Mouse (Mus musculus) liver, adult 2 months (tissue): ENCODE measurements at regions not wholly inside any gene's neighbourhood (a gene's known extent, or its start where the extent isn't known, plus 50 kb on each side); places are given as distances from the start of the nearest gene placed in this dataset.

Experiments used
- CTCF ChIP-seq: fragments of 200-500 bp; IDR thresholded peaks from 2 replicates; pipeline ENCODE4 v1.5.1; 2011; ENCODE audit warnings: low read depth, low read length, control low read depth
- POLR2A ChIP-seq: fragments of 200-500 bp; IDR thresholded peaks from 2 replicates; pipeline ENCODE4 v1.6.1; 2011; ENCODE audit warnings: low read length, control low read depth; ENCODE audit not compliant: insufficient read depth; ENCODE audit errors: extremely low read depth

- TF ChIP-seq CTCF (no peak), POLR2A (no peak)
Measured at GRCm38 (mm10) chr13:30069397-30069796, 66.9 kb upstream of the Mboat1 start.
